Mouse (Mus musculus): Measurements from ENCODE around the gene Fancd2os. TPM values are rescaled to one million over a fixed set of nuclear protein-coding genes. Genes with fewer than 3 reads are reported as not detected.

The Fancd2os gene
- polyA plus RNA-seq, 1 experiment from 2014 or later, result not detected

DNA sequence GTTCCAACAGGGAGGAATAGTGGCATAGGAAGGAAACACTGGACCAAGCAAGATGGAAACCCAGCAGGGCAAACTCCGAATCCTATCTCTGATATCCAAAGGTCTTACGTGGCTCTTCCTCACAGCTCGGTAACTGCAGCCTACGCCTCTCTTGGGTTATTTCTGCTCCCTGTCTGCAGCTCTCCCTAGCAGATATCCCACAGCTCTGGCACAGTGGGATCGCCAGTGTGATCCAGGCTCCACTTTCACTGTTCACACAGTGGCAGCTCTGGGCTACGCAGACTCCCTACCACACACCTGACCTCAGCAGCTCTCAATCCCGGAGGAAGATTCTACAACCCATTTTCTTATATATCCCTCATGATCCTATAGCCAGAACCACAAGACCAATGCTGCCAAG, 13.6 kb upstream of the Fancd2os start:
- H3K27ac ChIP-seq (ENCODE audit: low read length), result no peak overlapping the region
- H3K9me3 ChIP-seq (replicated peaks; ENCODE audit: control insufficient read depth, low read length), result no peaks in the 10 kb centered on the region
- no peak overlapping the region for H3K4me3 ChIP-seq (ENCODE audit: low read depth, low read length)
- H3K36me3 ChIP-seq (ENCODE audit: control insufficient read depth, insufficient read depth), result peaks cover 23% of the 10 kb centered on the region
- ATAC-seq (ENCODE audit: low read depth), result no peak
- no peak overlapping the region for H3K4me2 ChIP-seq (ENCODE audit: low read depth, low read length)
- 88% methylated on average over 7 of the region's 7 CpGs for WGBS (ENCODE audit: insufficient replicate concordance)
- no peaks in the 10 kb centered on the region for H3K27me3 ChIP-seq (ENCODE audit: control insufficient read depth, insufficient read depth, low read depth, low read length)
- H3K9ac ChIP-seq (ENCODE audit: low read depth, low read length), result no peak overlapping the region
- peaks cover 2% of the 10 kb centered on the region; the same call in 1 of the 2 replicates for H3K4me1 ChIP-seq (ENCODE audit: control insufficient read depth, low read depth, low read length)

DNA sequence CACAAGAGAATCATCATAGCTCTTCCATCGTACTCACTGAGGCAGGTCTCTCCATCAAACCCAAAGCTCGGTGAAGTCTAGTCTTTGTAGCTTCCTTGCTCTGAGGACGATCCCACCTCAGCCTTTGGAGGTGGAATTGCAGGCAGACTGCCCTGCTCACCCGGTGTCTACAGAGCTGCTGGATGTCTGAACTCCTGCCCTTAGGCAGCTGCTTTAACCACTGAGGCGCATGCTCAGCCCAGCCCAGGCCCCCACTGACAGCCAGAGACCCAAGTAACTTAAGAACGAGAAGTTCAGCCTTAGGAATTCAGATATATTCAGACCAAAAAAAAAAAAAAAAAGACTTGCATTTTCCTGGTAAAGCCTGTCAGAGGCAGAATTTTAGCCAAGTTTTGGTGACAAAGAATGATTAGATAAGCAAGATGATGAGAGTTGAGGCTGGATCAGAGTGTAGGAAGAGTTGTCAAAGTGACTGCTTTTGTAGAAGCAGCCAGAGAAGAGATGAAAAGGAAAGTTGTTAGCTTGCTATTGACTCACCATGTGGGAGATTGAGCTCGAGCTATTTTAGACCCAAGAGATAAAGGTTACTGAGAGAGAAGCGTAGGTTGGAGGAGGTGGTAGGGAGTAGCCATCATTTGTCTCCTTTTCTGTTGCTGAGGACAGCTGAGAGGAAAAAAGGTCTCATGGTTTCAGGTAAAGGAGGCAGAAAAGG, 11.9 kb upstream of the Fancd2os start:
- H3K36me3 ChIP-seq (ENCODE audit: control insufficient read depth, insufficient read depth), result peaks cover 20% of the 10 kb centered on the region
- no peaks in the 10 kb centered on the region for H3K27me3 ChIP-seq (ENCODE audit: control insufficient read depth, insufficient read depth, low read depth, low read length)
- H3K9ac ChIP-seq (ENCODE audit: low read depth, low read length), result no peak overlapping the region
- WGBS (ENCODE audit: insufficient replicate concordance), result 73% methylated on average over 8 of the region's 8 CpGs
- H3K27ac ChIP-seq (ENCODE audit: low read length), result no peak overlapping the region
- H3K9me3 ChIP-seq (replicated peaks; ENCODE audit: control insufficient read depth, low read length), result no peaks in the 10 kb centered on the region
- H3K4me2 ChIP-seq (ENCODE audit: low read depth, low read length), result no peak overlapping the region
- H3K4me1 ChIP-seq (ENCODE audit: control insufficient read depth, low read depth, low read length), result peaks cover 2% of the 10 kb centered on the region; the same call in 1 of the 2 replicates
- ATAC-seq (ENCODE audit: low read depth), result no peak
- no peak overlapping the region for H3K4me3 ChIP-seq (ENCODE audit: low read depth, low read length)

GRCm38 (mm10) chr6:113609293-113609692, 8.8 kb upstream of the Fancd2os start:
- no peak for ATAC-seq (ENCODE audit: low read depth)
- Histone ChIP-seq H3K27ac (ENCODE audit: low read length) (no peak overlapping the region), H3K9ac (ENCODE audit: low read depth, low read length) (no peak overlapping the region), H3K4me2 (ENCODE audit: low read depth, low read length) (no peak overlapping the region), H3K27me3 (ENCODE audit: control insufficient read depth, insufficient read depth, low read depth, low read length) (no peaks in the 10 kb centered on the region), H3K9me3 (replicated peaks; ENCODE audit: control insufficient read depth, low read length) (no peaks in the 10 kb centered on the region), H3K4me1 (ENCODE audit: control insufficient read depth, low read depth, low read length) (peaks cover 14% of the 10 kb centered on the region), H3K36me3 (ENCODE audit: control insufficient read depth, insufficient read depth) (peaks cover 2% of the 10 kb centered on the region; the same call in 1 of the 2 replicates), H3K4me3 (ENCODE audit: low read depth, low read length) (no peak overlapping the region)
- 81% methylated on average over 7 of the region's 7 CpGs for WGBS (ENCODE audit: insufficient replicate concordance)

GRCm38 (mm10) chr6:113608871-113609270, 8.4 kb upstream of the Fancd2os start:
- Histone ChIP-seq H3K4me3 (ENCODE audit: low read depth, low read length) (no peak overlapping the region), H3K4me2 (ENCODE audit: low read depth, low read length) (no peak overlapping the region), H3K4me1 (ENCODE audit: control insufficient read depth, low read depth, low read length) (peaks cover 14% of the 10 kb centered on the region), H3K9me3 (replicated peaks; ENCODE audit: control insufficient read depth, low read length) (no peaks in the 10 kb centered on the region), H3K27ac (ENCODE audit: low read length) (no peak overlapping the region), H3K9ac (ENCODE audit: low read depth, low read length) (no peak overlapping the region), H3K36me3 (ENCODE audit: control insufficient read depth, insufficient read depth) (peaks cover 2% of the 10 kb centered on the region; the same call in 1 of the 2 replicates), H3K27me3 (ENCODE audit: control insufficient read depth, insufficient read depth, low read depth, low read length) (no peaks in the 10 kb centered on the region)
- ATAC-seq (ENCODE audit: low read depth), result no peak
- 72% methylated on average over 6 of the region's 6 CpGs for WGBS (ENCODE audit: insufficient replicate concordance)

GRCm38 (mm10) chr6:113605224-113605545, 4.7 kb upstream of the Fancd2os start:
- H3K36me3 ChIP-seq (ENCODE audit: control insufficient read depth, insufficient read depth), result no peaks in the 10 kb centered on the region
- WGBS (ENCODE audit: insufficient replicate concordance), result 1% methylated on average over 10 of the region's 10 CpGs
- peak overlapping the region; percentile 94 for H3K4me3 ChIP-seq (ENCODE audit: low read depth, low read length)
- peak overlapping the region; percentile 83; the same call in 1 of the 2 replicates for H3K27ac ChIP-seq (ENCODE audit: low read length)
- peaks cover 17% of the 10 kb centered on the region for H3K4me1 ChIP-seq (ENCODE audit: control insufficient read depth, low read depth, low read length)
- no peaks in the 10 kb centered on the region for H3K27me3 ChIP-seq (ENCODE audit: control insufficient read depth, insufficient read depth, low read depth, low read length)
- ATAC-seq (ENCODE audit: low read depth), result peak; percentile 4; the same call in 1 of the 2 replicates
- peak overlapping the region; percentile 90 for H3K9ac ChIP-seq (ENCODE audit: low read depth, low read length)
- H3K4me2 ChIP-seq (ENCODE audit: low read depth, low read length), result peak overlapping the region; percentile 81
- H3K9me3 ChIP-seq (replicated peaks; ENCODE audit: control insufficient read depth, low read length), result no peaks in the 10 kb centered on the region

DNA sequence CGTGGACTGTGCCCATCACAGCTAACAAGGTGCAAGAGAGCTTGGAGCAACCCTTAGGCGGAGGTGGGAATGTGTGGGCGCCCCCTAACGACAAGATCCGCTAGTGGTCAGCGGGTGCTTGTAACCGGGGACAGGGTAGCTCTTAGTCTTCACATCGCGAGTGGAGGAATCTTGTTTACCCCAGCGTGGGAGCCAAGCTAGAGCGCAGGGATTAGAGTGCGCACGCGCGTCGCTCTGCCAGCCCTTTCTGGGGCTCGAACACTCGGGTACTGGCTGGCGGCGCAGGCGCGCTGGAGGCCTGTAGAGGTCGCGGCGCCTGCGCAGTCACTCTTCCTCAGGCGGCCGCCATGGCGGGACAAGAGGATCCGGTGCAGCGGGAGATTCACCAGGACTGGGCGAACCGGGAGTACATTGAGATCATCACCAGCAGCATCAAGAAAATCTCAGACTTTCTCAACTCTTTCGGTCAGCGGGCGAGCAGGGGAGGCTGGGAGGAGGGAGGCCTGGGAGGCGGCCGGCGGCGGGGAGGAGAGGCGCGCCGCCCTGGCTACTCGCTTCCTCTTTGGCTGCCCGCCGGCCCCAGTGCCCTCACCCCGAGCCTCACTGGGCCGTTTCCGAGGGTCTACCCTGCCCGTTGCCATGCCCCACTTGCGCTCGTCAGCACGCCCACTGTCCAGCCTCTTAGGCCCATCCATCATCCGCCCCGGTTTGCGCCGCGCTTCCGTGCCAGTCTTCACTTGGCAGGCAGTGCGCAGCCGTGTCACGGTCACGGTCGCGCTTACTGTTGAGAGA, 4.1 kb upstream of the Fancd2os start, which contains the start of gene Brk1:
Gene Brk1 (plus strand): TSS at position 341 of the 792 bp plus-strand sequence.
- H3K9ac ChIP-seq (ENCODE audit: low read depth, low read length), result peak within 1 kb of the TSS; percentile 90
- H3K4me1 ChIP-seq (ENCODE audit: control insufficient read depth, low read depth, low read length), result peaks cover 17% of the 10 kb centered on the region
- H3K36me3 ChIP-seq (ENCODE audit: control insufficient read depth, insufficient read depth), result no peaks in the 10 kb centered on the region
- no peaks in the 10 kb centered on the region for H3K27me3 ChIP-seq (ENCODE audit: control insufficient read depth, insufficient read depth, low read depth, low read length)
- H3K4me3 ChIP-seq (ENCODE audit: low read depth, low read length), result peak within 1 kb of the TSS; percentile 94
- under 1% methylated on average over 64 of the region's 65 CpGs for WGBS (ENCODE audit: insufficient replicate concordance)
- peak within 1 kb of the TSS; percentile 81 for H3K4me2 ChIP-seq (ENCODE audit: low read depth, low read length)
- no peaks in the 10 kb centered on the region for H3K9me3 ChIP-seq (replicated peaks; ENCODE audit: control insufficient read depth, low read length)
- peak within 1 kb of the TSS; percentile 83 for H3K27ac ChIP-seq (ENCODE audit: low read length)
- peak; percentile 93 for ATAC-seq (ENCODE audit: low read depth)

GRCm38 (mm10) chr6:113603993-113604392, 3.5 kb upstream of the Fancd2os start:
- H3K4me2 ChIP-seq (ENCODE audit: low read depth, low read length), result peak overlapping the region; percentile 81
- no peak for ATAC-seq (ENCODE audit: low read depth)
- peak overlapping the region; percentile 83; the same call in 1 of the 2 replicates for H3K27ac ChIP-seq (ENCODE audit: low read length)
- no peaks in the 10 kb centered on the region for H3K9me3 ChIP-seq (replicated peaks; ENCODE audit: control insufficient read depth, low read length)
- H3K9ac ChIP-seq (ENCODE audit: low read depth, low read length), result peak overlapping the region; percentile 90
- no peaks in the 10 kb centered on the region for H3K27me3 ChIP-seq (ENCODE audit: control insufficient read depth, insufficient read depth, low read depth, low read length)
- peak overlapping the region; percentile 94 for H3K4me3 ChIP-seq (ENCODE audit: low read depth, low read length)
- 58% methylated on average over 12 of the region's 12 CpGs for WGBS (ENCODE audit: insufficient replicate concordance)
- H3K36me3 ChIP-seq (ENCODE audit: control insufficient read depth, insufficient read depth), result no peaks in the 10 kb centered on the region
- peaks cover 17% of the 10 kb centered on the region for H3K4me1 ChIP-seq (ENCODE audit: control insufficient read depth, low read depth, low read length)

GRCm38 (mm10) chr6:113602821-113603220, 2.3 kb upstream of the Fancd2os start:
- no peaks in the 10 kb centered on the region for H3K27me3 ChIP-seq (ENCODE audit: control insufficient read depth, insufficient read depth, low read depth, low read length)
- ATAC-seq (ENCODE audit: low read depth), result no peak
- H3K27ac ChIP-seq (ENCODE audit: low read length), result no peak overlapping the region
- no peak overlapping the region for H3K4me3 ChIP-seq (ENCODE audit: low read depth, low read length)
- H3K9ac ChIP-seq (ENCODE audit: low read depth, low read length), result no peak overlapping the region
- no peaks in the 10 kb centered on the region for H3K9me3 ChIP-seq (replicated peaks; ENCODE audit: control insufficient read depth, low read length)
- no peak overlapping the region for H3K4me2 ChIP-seq (ENCODE audit: low read depth, low read length)
- H3K36me3 ChIP-seq (ENCODE audit: control insufficient read depth, insufficient read depth), result no peaks in the 10 kb centered on the region
- peaks cover 17% of the 10 kb centered on the region for H3K4me1 ChIP-seq (ENCODE audit: control insufficient read depth, low read depth, low read length)
- WGBS (ENCODE audit: insufficient replicate concordance), result 77% methylated on average over 6 of the region's 6 CpGs

GRCm38 (mm10) chr6:113599833-113600232, 682 bp downstream of the Fancd2os start:
- no peak overlapping the region for H3K27ac ChIP-seq (ENCODE audit: low read length)
- 78% methylated on average over 5 of the region's 5 CpGs for WGBS (ENCODE audit: insufficient replicate concordance)
- no peak overlapping the region for H3K4me2 ChIP-seq (ENCODE audit: low read depth, low read length)
- no peak overlapping the region for H3K4me3 ChIP-seq (ENCODE audit: low read depth, low read length)
- no peak for ATAC-seq (ENCODE audit: low read depth)
- no peaks in the 10 kb centered on the region for H3K9me3 ChIP-seq (replicated peaks; ENCODE audit: control insufficient read depth, low read length)
- no peaks in the 10 kb centered on the region for H3K27me3 ChIP-seq (ENCODE audit: control insufficient read depth, insufficient read depth, low read depth, low read length)
- H3K36me3 ChIP-seq (ENCODE audit: control insufficient read depth, insufficient read depth), result no peaks in the 10 kb centered on the region
- H3K9ac ChIP-seq (ENCODE audit: low read depth, low read length), result no peak overlapping the region
- peaks cover 5% of the 10 kb centered on the region; the same call in 1 of the 2 replicates for H3K4me1 ChIP-seq (ENCODE audit: control insufficient read depth, low read depth, low read length)
